Mouse (Mus musculus) kidney, embryonic 16.5 days (tissue): ENCODE data around the gene Cdh20. TPM values are rescaled to one million over a fixed set of nuclear protein-coding genes. Genes with fewer than 3 reads are reported as not detected.

ENCODE experiments used
- ATAC-seq: fragments of 200-750 bp; cut with Nextera tagmentation; 2 replicates; pipeline ENCODE4 v1.8.0; 2017; ENCODE audit warnings: moderate TSS enrichment; ENCODE audit not compliant: low FRiP score, low TSS enrichment
- H3K27ac ChIP-seq: fragments of 300-500 bp; sonication (generic); 2 replicates; pipeline ENCODE4 v1.5.1; 2014; ENCODE audit warnings: low read length
- H3K27me3 ChIP-seq: fragments of 300-500 bp; sonication (generic); 2 replicates; pipeline ENCODE4 v1.6.1; 2014; ENCODE audit warnings: low read length, control low read depth, mixed read lengths; ENCODE audit not compliant: insufficient read depth
- H3K36me3 ChIP-seq: fragments of 300-500 bp; sonication (generic); 2 replicates; pipeline ENCODE4 v1.6.1; 2014; ENCODE audit warnings: low read length, control low read depth, mixed read lengths; ENCODE audit not compliant: insufficient read depth
- H3K4me1 ChIP-seq: fragments of 300-500 bp; sonication (generic); 2 replicates; pipeline ENCODE4 v1.6.1; 2014; ENCODE audit warnings: low read length, control low read depth, mixed read lengths; ENCODE audit not compliant: insufficient read depth
- H3K4me2 ChIP-seq: fragments of 300-500 bp; sonication (generic); replicated peaks from 2 replicates; pipeline ENCODE4 v1.6.1; 2014; ENCODE audit warnings: low read depth, low read length
- H3K4me3 ChIP-seq: fragments of 300-500 bp; sonication (generic); 2 replicates; pipeline ENCODE4 v1.5.1; 2014; ENCODE audit warnings: mild to moderate bottlenecking, low read length
- H3K9ac ChIP-seq: fragments of 300-500 bp; sonication (generic); replicated peaks from 2 replicates; pipeline ENCODE4 v1.6.1; 2014; ENCODE audit warnings: low read length
- H3K9me3 ChIP-seq: fragments of 300-500 bp; sonication (generic); 2 replicates; pipeline ENCODE4 v1.6.1; 2016; ENCODE audit warnings: low read length, control low read depth
- WGBS: fragments of 180-500 bp; shearing (Covaris S2); extraction: QIAGEN DNeasy Blood & Tissue Kit; methylation state at CpG from one replicate; pipeline ENCODE4 v1.1.7; 2014; 5-methylcytosine and 5-hydroxymethylcytosine counted together
- polyA plus RNA-seq: library from polyadenylated mRNA; unstranded; fragments of >200 nt; fragmentation: Nextera tagmentation; extraction: Ambion mirVana; gene quantifications from 2 replicates; pipeline ENCODE4 v1.2.1, GENCODE M21; 2015

The Cdh20 gene
- 0.12 and 0.14 TPM in 2 replicates for polyA plus RNA-seq

GRCm38 (mm10) chr1:104768371-104769249 lies at the start of gene Cdh20:
Gene Cdh20, plus strand, starts transcription at chr1:104768529.
- peaks cover 9% of the 10 kb centered on the region for H3K4me1 ChIP-seq
- ATAC-seq, result peak; percentile 80
- H3K4me3 ChIP-seq, result peak within 1 kb of the TSS; percentile 50
- no peak within 1 kb of the TSS for H3K27ac ChIP-seq
- under 1% methylated on average over 46 of the region's 46 CpGs for WGBS
- peaks cover 21% of the 10 kb centered on the region for H3K27me3 ChIP-seq
- peak within 1 kb of the TSS; percentile 41 for H3K9ac ChIP-seq
- H3K36me3 ChIP-seq, result no peaks in the 10 kb centered on the region
- peak within 1 kb of the TSS; percentile 90 for H3K4me2 ChIP-seq
- H3K9me3 ChIP-seq, result no peaks in the 10 kb centered on the region

- Histone ChIP-seq H3K9ac (no peak overlapping the region), H3K9me3 (no peaks in the 10 kb centered on the region), H3K36me3 (no peaks in the 10 kb centered on the region), H3K4me3 (no peak overlapping the region), H3K4me1 (no peaks in the 10 kb centered on the region), H3K4me2 (no peak overlapping the region), H3K27ac (no peak overlapping the region), H3K27me3 (no peaks in the 10 kb centered on the region)
- ATAC-seq, result no peak
- WGBS, result 15% methylated on average over 1 of the region's 1 CpGs
These were observed 21.5 kb upstream of the Cdh20 start for GRCm38 (mm10) chr1:104746816-104747215.

DNA sequence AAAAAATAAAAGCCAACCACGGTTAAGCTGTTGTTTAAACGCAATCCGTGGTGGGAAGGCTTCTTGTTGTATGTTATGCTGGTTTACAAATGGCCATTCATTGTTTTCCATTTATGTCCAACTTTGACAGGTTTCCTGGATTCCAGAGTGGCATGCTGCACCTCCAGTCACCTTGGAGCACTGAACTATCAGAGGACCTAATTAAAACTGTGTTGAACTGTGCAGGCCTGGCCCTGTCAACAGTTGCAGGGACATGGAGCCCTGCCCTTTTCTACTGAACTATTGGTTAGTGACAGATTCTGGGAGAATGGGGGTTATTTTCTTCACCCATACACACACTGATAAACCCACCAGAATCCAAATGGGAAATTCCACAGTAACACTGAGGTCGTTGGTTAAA lies 20.9 kb upstream of the Cdh20 start:
- Histone ChIP-seq H3K4me3 (no peak overlapping the region), H3K27ac (no peak overlapping the region), H3K9me3 (no peaks in the 10 kb centered on the region), H3K9ac (no peak overlapping the region), H3K36me3 (no peaks in the 10 kb centered on the region), H3K4me2 (no peak overlapping the region), H3K27me3 (no peaks in the 10 kb centered on the region), H3K4me1 (no peaks in the 10 kb centered on the region)
- no peak for ATAC-seq
- 61% methylated on average over 4 of the region's 4 CpGs for WGBS

- no peak overlapping the region for H3K9ac ChIP-seq
- H3K36me3 ChIP-seq, result no peaks in the 10 kb centered on the region
- no peaks in the 10 kb centered on the region for H3K27me3 ChIP-seq
- no peaks in the 10 kb centered on the region for H3K4me1 ChIP-seq
- no peak overlapping the region for H3K27ac ChIP-seq
- no peaks in the 10 kb centered on the region for H3K9me3 ChIP-seq
- WGBS, result 71% methylated on average over 8 of the region's 8 CpGs
- ATAC-seq, result no peak
- no peak overlapping the region for H3K4me3 ChIP-seq
- H3K4me2 ChIP-seq, result no peak overlapping the region
These were observed 13.8 kb upstream of the Cdh20 start for GRCm38 (mm10) chr1:104754483-104754882.

GRCm38 (mm10) chr1:104755896-104756295 lies 12.4 kb upstream of the Cdh20 start:
- H3K36me3 ChIP-seq, result no peaks in the 10 kb centered on the region
- no peak overlapping the region for H3K4me2 ChIP-seq
- WGBS, result 39% methylated on average over 4 of the region's 4 CpGs
- no peak overlapping the region for H3K9ac ChIP-seq
- H3K4me3 ChIP-seq, result no peak overlapping the region
- H3K27me3 ChIP-seq, result no peaks in the 10 kb centered on the region
- H3K4me1 ChIP-seq, result no peaks in the 10 kb centered on the region
- no peak for ATAC-seq
- no peak overlapping the region for H3K27ac ChIP-seq
- no peaks in the 10 kb centered on the region for H3K9me3 ChIP-seq

DNA sequence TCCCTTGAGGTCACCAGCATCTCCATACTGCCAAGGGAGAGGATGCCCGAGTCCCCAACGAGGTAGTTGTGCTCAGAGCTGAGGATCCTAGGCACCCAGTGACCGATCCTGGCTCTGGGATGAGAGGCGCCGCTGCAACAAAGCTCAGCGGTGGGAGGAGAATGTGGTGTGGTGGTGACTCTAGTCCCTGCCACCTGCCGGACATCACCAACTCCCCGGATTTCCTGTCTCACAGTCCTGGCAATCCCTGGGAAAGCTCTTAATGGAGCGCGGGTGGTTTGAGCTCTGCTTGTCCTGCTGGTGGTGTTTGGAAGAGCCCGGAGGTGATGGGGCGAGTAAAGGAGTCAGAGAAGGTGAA lies 900 bp downstream of the Cdh20 start:
- peak overlapping the region; percentile 50 for H3K4me3 ChIP-seq
- H3K4me1 ChIP-seq, result peaks cover 9% of the 10 kb centered on the region
- peak overlapping the region; percentile 41; the same call in 1 of the 2 replicates for H3K9ac ChIP-seq
- no peaks in the 10 kb centered on the region for H3K36me3 ChIP-seq
- peaks cover 21% of the 10 kb centered on the region for H3K27me3 ChIP-seq
- H3K27ac ChIP-seq, result no peak overlapping the region
- ATAC-seq, result peak; percentile 78
- H3K4me2 ChIP-seq, result peak overlapping the region; percentile 90
- H3K9me3 ChIP-seq, result no peaks in the 10 kb centered on the region
- 0% methylated on average over 12 of the region's 12 CpGs for WGBS

DNA sequence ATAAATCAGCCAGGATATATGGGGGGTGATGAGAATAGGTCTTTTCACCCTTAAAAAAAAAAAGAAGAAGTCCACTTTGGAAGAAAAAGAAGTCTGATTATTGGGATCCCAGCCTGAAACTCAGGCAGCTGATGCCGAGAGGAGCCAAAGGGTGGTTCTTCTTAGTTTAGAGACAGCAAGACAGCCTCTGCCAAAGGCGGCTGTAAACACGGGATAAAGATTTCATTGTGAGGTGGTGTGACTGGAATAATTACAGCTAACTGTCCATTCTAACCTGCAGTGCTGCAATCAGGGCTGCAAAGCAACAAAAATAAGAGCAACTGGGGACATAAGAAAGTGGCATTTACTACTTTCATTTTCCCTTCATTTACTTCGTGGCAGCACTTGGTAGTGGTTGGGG lies 3.6 kb downstream of the Cdh20 start:
- no peak for ATAC-seq
- Histone ChIP-seq H3K4me2 (no peak overlapping the region), H3K9ac (no peak overlapping the region), H3K4me3 (no peak overlapping the region), H3K27ac (no peak overlapping the region), H3K4me1 (peaks cover 9% of the 10 kb centered on the region), H3K9me3 (no peaks in the 10 kb centered on the region), H3K27me3 (peaks cover 21% of the 10 kb centered on the region), H3K36me3 (no peaks in the 10 kb centered on the region)
- 44% methylated on average over 4 of the region's 4 CpGs for WGBS

DNA sequence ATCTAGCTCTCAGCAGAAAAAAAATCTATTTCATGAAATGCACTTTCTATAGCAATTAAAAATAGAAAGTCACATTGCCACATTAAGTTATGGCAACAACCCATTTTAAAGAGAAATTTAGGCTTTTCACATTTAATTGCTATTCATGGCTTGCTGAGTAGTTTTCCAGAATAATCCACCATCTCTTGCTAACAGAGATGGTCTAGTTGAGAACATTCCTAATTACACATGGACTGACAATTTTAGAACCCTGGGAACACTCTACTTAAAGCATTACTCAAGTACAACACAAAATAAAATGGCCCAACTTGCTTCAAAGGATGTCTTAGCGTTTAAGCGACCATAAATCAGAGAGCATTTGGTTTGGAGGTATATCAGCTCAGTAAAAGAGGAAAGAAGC lies 4.9 kb downstream of the Cdh20 start:
- Histone ChIP-seq H3K9me3 (no peaks in the 10 kb centered on the region), H3K4me3 (no peak overlapping the region), H3K9ac (no peak overlapping the region), H3K27ac (no peak overlapping the region), H3K4me2 (no peak overlapping the region), H3K27me3 (peaks cover 18% of the 10 kb centered on the region), H3K4me1 (peaks cover 8% of the 10 kb centered on the region), H3K36me3 (no peaks in the 10 kb centered on the region)
- no peak for ATAC-seq
- WGBS, result 55% methylated on average over 2 of the region's 2 CpGs

GRCm38 (mm10) chr1:104793488-104793887 lies 25.2 kb downstream of the Cdh20 start:
- H3K27ac ChIP-seq, result no peak overlapping the region
- no peaks in the 10 kb centered on the region for H3K9me3 ChIP-seq
- H3K4me2 ChIP-seq, result no peak overlapping the region
- no peaks in the 10 kb centered on the region for H3K4me1 ChIP-seq
- H3K27me3 ChIP-seq, result no peaks in the 10 kb centered on the region
- no peaks in the 10 kb centered on the region for H3K36me3 ChIP-seq
- ATAC-seq, result no peak
- H3K9ac ChIP-seq, result no peak overlapping the region
- no peak overlapping the region for H3K4me3 ChIP-seq
- 88% methylated on average over 3 of the region's 3 CpGs for WGBS

GRCm38 (mm10) chr1:104796146-104796545 lies 27.8 kb downstream of the Cdh20 start:
- Histone ChIP-seq H3K9me3 (no peaks in the 10 kb centered on the region), H3K27ac (no peak overlapping the region), H3K27me3 (no peaks in the 10 kb centered on the region), H3K9ac (no peak overlapping the region), H3K36me3 (no peaks in the 10 kb centered on the region), H3K4me3 (no peak overlapping the region), H3K4me2 (no peak overlapping the region), H3K4me1 (no peaks in the 10 kb centered on the region)
- no peak for ATAC-seq
- WGBS, result 75% methylated on average over 3 of the region's 3 CpGs
